Mouse (Mus musculus) liver, embryonic 14.5 days (tissue): ENCODE data around the gene Urm1. TPM values are rescaled to one million over a fixed set of nuclear protein-coding genes. Genes with fewer than 3 reads are reported as not detected.
"Not testable (repeated sequence)": the region's sequence is repeated elsewhere in the genome, so short reads cannot be mapped to it uniquely, and the experiment has no call there.

ENCODE experiments used
- ATAC-seq: fragments of 200-750 bp; cut with Nextera tagmentation; 2 replicates; pipeline ENCODE4 v1.8.0; 2017; ENCODE audit warnings: moderate number of reproducible peaks, mild to moderate bottlenecking, moderate library complexity; ENCODE audit not compliant: insufficient read depth
- DNase-seq, 3 experiments: peaks; one replicate each; pipeline ENCODE4 v3.0.0-alpha.2; 2012 to 2013; ENCODE audit warnings: low read depth in 3 of 3, low spot score in 3 of 3
- H3K27ac ChIP-seq: fragments of 300-500 bp; sonication (generic); 2 replicates; pipeline ENCODE4 v1.5.1; 2014; ENCODE audit warnings: moderate library complexity, mild to moderate bottlenecking, control low read depth, inconsistent platforms
- H3K27me3 ChIP-seq: fragments of 300-500 bp; sonication (generic); 2 replicates; pipeline ENCODE4 v1.6.1; 2014; ENCODE audit warnings: mild to moderate bottlenecking, low read length, moderate library complexity; ENCODE audit not compliant: control insufficient read depth, insufficient read depth
- H3K36me3 ChIP-seq: fragments of 300-500 bp; sonication (generic); replicated peaks from 2 replicates; pipeline ENCODE4 v1.6.1; 2014; ENCODE audit warnings: low read depth; ENCODE audit not compliant: control insufficient read depth, insufficient read depth
- H3K4me1 ChIP-seq, 2 experiments: fragments of 200-500 bp in 1 of 2; fragments of 300-500 bp in 1 of 2; sonication (generic) in 1 of 2; replicated peaks; 2 replicates each; pipeline ENCODE4 v1.6.1; 2012 to 2014; ENCODE audit warnings: antibody characterized with exemption in 1 of 2, inconsistent platforms in 1 of 2, low read length in 1 of 2; ENCODE audit not compliant: control insufficient read depth in 2 of 2, insufficient read depth in 2 of 2
- H3K4me2 ChIP-seq: fragments of 300-500 bp; sonication (generic); 2 replicates; pipeline ENCODE4 v1.6.1; 2014; ENCODE audit warnings: low read depth, mild to moderate bottlenecking, control low read depth, moderate library complexity
- H3K4me3 ChIP-seq, 2 experiments: fragments of 200-500 bp in 1 of 2; fragments of 300-500 bp in 1 of 2; sonication (generic) in 1 of 2; 2 replicates each; pipeline ENCODE4 v1.5.1; 2012 to 2014; ENCODE audit warnings: low read depth in 2 of 2, low read length in 2 of 2, mild to moderate bottlenecking in 2 of 2, control low read depth in 1 of 2, inconsistent platforms in 1 of 2, moderate library complexity in 1 of 2; ENCODE audit not compliant: insufficient read depth in 1 of 2
- H3K9ac ChIP-seq: fragments of 300-500 bp; sonication (generic); replicated peaks from 2 replicates; pipeline ENCODE4 v1.6.1; 2014; ENCODE audit warnings: mild to moderate bottlenecking, control low read depth, moderate library complexity
- H3K9me3 ChIP-seq: fragments of 300-500 bp; sonication (generic); 2 replicates; pipeline ENCODE4 v1.6.1; 2016; ENCODE audit warnings: low read length, mixed read lengths; ENCODE audit not compliant: control insufficient read depth
- CTCF ChIP-seq: IDR thresholded peaks from 2 replicates; pipeline ENCODE4 v1.5.1; 2016; ENCODE audit warnings: antibody characterized with exemption, low read depth, control low read depth
- EP300 ChIP-seq: IDR thresholded peaks from 2 replicates; pipeline ENCODE4 v1.6.1; 2016; ENCODE audit warnings: antibody characterized with exemption, low read depth
- WGBS: fragments of 180-500 bp; shearing (Covaris S2); extraction: QIAGEN DNeasy Blood & Tissue Kit; methylation state at CpG from one replicate; pipeline ENCODE4 v1.1.7; 2014; ENCODE audit not compliant: insufficient replicate concordance; 5-methylcytosine and 5-hydroxymethylcytosine counted together
- polyA plus RNA-seq, 2 experiments: library from polyadenylated mRNA; depleted of rRNA in 1 of 2; stranded (reverse) in 1 of 2; unstranded in 1 of 2; fragments of >200 nt; fragmentation: Nextera tagmentation in 1 of 2; extraction: Ambion mirVana in 1 of 2; gene quantifications; 2 replicates each; pipeline versions ENCODE4 v1.2.1 to v1.2.3; 2012 to 2014

Urm1 gene
- 14.5 and 17.7 TPM in 2 replicates for polyA plus RNA-seq (2012; rRNA removed)
- polyA plus RNA-seq (2014; fragmentation: Nextera tagmentation; extraction: Ambion mirVana) = 7.4 and 8.4 TPM in 2 replicates

DNA sequence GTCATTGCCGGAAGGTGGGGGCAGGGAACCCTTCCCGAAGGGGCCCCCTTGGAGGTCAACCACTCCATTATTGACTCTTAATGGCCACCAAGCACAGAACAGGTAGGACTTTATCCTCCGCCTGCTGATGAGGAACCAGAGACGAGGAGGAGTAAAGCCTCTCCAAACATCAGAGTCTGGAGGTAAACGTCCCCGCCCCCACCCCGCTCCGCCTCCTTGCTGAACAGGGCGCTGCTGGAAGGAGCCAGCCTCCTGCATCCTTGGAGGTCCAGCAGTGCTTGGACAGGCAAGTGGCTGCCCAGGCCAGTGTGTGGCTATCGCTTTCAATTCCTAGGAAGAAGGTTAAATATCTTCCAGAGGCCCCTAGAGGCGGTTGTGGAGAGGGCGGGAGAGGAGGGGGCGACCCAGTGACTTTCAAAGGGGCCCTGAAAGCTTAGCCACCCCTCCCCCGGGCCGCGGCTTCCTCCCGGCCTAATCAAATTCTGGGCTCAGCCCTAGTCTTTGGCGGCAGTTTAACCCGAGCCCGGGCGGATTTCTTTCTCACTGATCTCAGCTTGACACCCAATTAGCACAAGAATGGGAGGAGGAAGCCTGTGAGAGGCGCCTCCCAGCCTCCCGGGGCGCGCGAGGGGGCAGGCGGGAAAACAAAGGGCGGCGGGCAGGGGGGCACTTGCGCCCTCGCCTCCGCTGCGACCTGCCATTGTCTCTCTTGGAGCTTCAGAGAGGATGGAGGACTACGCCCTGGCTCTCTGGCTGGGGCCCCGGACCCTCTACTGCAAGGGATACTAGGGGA, at the start of gene Urm1:
Gene Urm1 (plus strand): TSS at position 51 of the 793 bp plus-strand sequence.
- Histone ChIP-seq H3K4me2 (peak within 1 kb of the TSS; percentile 73), H3K9ac (peak within 1 kb of the TSS; percentile 61), H3K27me3 (no peaks in the 10 kb centered on the region), H3K27ac (peak within 1 kb of the TSS; percentile 1; the same call in 1 of the 2 replicates), H3K9me3 (no peaks in the 10 kb centered on the region), H3K4me3 (peak within 1 kb of the TSS; percentile 44 to 48), H3K4me1 (peaks cover 0 to 12% of the 10 kb centered on the region in 2 experiments; a peak in 3 of 4 replicates), H3K36me3 (no peaks in the 10 kb centered on the region)
- 2% methylated on average over 35 of the region's 35 CpGs for WGBS
- DNase-seq (peak; percentile 46 to 51 (median 46)), ATAC-seq (peak; percentile 77)
- TF ChIP-seq CTCF (0 out of 2 replicates have a peak, but pooled peaks have one; percentile 1), EP300 (no peak)

DNA sequence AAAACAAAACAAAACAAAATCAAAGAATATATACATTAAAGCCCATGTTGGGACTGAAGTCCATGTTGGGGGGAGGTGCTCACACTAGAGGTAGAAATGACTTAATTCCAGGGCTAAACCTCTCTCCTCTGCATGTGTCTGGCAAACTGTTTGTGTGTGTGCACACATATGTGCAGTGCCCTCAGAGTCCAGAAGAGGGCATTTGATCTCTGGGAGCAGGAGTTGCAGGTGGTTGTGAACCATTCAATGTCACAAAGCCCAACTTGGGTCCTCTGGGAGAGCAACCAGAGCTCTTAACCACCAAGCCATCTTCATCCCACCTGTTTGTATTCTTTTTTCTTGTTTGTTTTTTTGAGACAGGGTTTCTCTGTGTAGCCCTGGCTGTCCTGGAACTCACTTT, 49.7 kb upstream of the Urm1 start:
- no peak for DNase-seq
- Histone ChIP-seq H3K27me3 (no peaks in the 10 kb centered on the region), H3K27ac (no peak overlapping the region), H3K9me3 (no peaks in the 10 kb centered on the region), H3K9ac (no peak overlapping the region), H3K36me3 (no peaks in the 10 kb centered on the region), H3K4me2 (no peak overlapping the region), H3K4me1 (peaks cover 2 to 14% of the 10 kb centered on the region in 2 experiments; a peak in 2 of 4 replicates), H3K4me3 (no peak overlapping the region)
- ATAC-seq = no peak
- TF ChIP-seq CTCF = peak; percentile 52
- no peak for TF ChIP-seq EP300

DNA sequence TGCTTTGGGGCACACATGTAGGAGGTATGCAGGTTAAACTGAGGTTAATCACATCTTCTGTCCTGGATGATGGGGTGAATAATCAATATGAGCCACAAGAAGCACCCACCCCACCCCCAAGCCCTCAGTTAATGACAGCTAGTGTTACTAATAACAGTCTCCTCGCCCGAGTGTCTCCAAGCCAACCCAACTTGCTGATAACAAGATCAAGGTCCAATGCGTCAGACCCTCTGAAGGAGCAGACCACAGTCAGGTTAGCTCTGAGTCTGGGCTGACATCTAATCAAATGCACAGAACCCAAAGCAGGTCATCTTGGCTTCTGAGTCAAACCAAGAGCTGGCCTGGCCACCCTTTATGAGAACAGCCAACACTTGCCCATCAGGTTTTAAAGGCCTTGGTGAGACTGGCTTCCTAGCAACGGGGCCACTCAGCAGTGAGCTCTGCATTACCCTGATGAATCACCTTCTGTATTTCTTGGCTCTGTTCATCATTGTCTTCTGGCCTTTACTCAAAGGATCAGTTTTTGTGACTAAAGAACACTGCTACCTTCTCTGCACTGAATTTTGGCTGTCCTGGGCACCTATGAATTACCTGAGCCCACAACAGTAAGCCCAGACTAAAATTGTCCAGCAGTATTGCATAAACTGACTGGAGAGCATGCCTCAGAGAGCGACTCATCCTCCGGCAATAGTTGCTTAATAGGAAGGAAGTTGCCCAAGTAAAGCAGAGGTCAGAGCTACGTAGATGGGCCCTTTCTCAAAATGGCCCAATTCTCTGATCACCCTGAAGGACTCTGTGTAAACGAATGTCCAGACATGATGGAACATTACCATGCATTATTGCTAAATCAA, 48.0 kb upstream of the Urm1 start:
- H3K9ac ChIP-seq = no peak overlapping the region
- TF ChIP-seq EP300 = no peak
- TF ChIP-seq CTCF = no peak
- H3K36me3 ChIP-seq = no peaks in the 10 kb centered on the region
- H3K4me1 ChIP-seq = peaks cover 2 to 14% of the 10 kb centered on the region in 2 experiments; a peak in 2 of 4 replicates
- no peak for ATAC-seq
- peak in 1 of 3 experiments; percentile 32 for DNase-seq
- no peaks in the 10 kb centered on the region for H3K9me3 ChIP-seq
- WGBS = 36% methylated on average over 8 of the region's 8 CpGs
- no peaks in the 10 kb centered on the region for H3K27me3 ChIP-seq
- no peak overlapping the region for H3K27ac ChIP-seq
- no peak overlapping the region for H3K4me3 ChIP-seq
- no peak overlapping the region for H3K4me2 ChIP-seq

DNA sequence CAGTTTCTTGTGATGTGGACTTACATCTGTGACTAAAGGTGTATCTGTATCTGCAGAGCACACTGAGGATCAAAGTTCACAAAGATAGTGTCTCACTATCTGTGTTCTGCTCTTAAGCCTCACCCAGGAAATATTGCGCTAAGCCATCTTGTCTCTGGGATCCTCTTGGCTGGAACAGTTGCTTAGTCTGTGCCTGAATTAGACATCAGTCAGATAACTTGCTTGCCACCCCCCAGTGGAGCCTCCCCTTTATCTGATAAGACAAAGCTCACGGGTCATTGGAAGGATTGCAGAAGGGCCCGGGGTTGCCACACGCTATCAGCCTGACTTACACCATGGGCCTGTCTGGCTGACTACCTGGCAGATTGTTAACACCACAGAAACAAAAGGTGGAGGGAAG, 46.6 kb upstream of the Urm1 start:
- H3K4me2 ChIP-seq = no peak overlapping the region
- H3K9ac ChIP-seq = no peak overlapping the region
- 27% methylated on average over 4 of the region's 4 CpGs for WGBS
- no peaks in the 10 kb centered on the region for H3K9me3 ChIP-seq
- peaks cover 2 to 14% of the 10 kb centered on the region in 2 experiments; a peak in 2 of 4 replicates for H3K4me1 ChIP-seq
- no peak overlapping the region for H3K4me3 ChIP-seq
- H3K27ac ChIP-seq = no peak overlapping the region
- TF ChIP-seq EP300 = no peak
- TF ChIP-seq CTCF = no peak
- H3K36me3 ChIP-seq = peaks cover 7% of the 10 kb centered on the region
- no peak for ATAC-seq
- DNase-seq = no peak
- no peaks in the 10 kb centered on the region for H3K27me3 ChIP-seq

DNA sequence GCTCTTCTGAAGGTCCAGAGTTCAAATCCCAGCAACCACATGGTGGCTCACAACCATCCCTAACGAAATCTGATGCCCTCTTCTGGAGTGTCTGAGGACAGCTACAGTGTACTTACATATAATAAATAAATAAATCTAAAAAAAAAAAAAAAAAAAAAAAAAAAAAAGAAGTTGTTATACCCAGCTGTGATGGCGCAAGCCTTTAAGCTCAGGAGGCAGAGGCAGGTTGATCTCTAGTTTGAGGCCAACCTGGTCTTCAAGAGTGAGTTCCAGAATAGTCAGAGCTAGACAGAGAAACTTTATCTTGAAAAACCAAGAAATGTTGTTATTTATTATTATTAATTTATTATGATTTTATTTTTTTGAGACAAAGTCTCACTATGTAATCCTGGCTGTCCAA, 38.6 kb upstream of the Urm1 start:
- not testable (repeated sequence) for H3K4me3 ChIP-seq, H3K4me1 ChIP-seq, ATAC-seq, H3K4me2 ChIP-seq, H3K9me3 ChIP-seq, H3K9ac ChIP-seq, H3K27me3 ChIP-seq, H3K27ac ChIP-seq, DNase-seq
- H3K36me3 ChIP-seq = peaks cover 51% of the 10 kb centered on the region
- WGBS = 81% methylated on average over 2 of the region's 2 CpGs
